Mouse (Mus musculus) forebrain, embryonic 13.5 days (tissue): ENCODE measurements around the gene Hnrnpul1. TPM values are rescaled to one million over a fixed set of nuclear protein-coding genes. Genes with fewer than 3 reads are reported as not detected.
A peak's percentile ranks its signal among the peaks of the same experiment; 100 is the strongest.

ENCODE experiments used
- ATAC-seq: fragments of 200-750 bp; cut with Nextera tagmentation; 2 replicates; pipeline ENCODE4 v1.8.0; 2017
- H3K27ac ChIP-seq: fragments of 300-500 bp; sonication (generic); 2 replicates; pipeline ENCODE4 v1.5.1; 2015; ENCODE audit warnings: inconsistent platforms, mild to moderate bottlenecking, moderate library complexity
- H3K27me3 ChIP-seq: fragments of 300-500 bp; sonication (generic); 2 replicates; pipeline ENCODE4 v1.6.1; 2015; ENCODE audit warnings: mild to moderate bottlenecking, inconsistent platforms
- H3K36me3 ChIP-seq: fragments of 300-500 bp; sonication (generic); 2 replicates; pipeline ENCODE4 v1.6.1; 2015; ENCODE audit warnings: mild to moderate bottlenecking, inconsistent platforms; ENCODE audit not compliant: poor library complexity, severe bottlenecking
- H3K4me1 ChIP-seq: fragments of 300-500 bp; sonication (generic); 2 replicates; pipeline ENCODE4 v1.6.1; 2015; ENCODE audit warnings: inconsistent platforms
- H3K4me2 ChIP-seq: fragments of 300-500 bp; sonication (generic); 2 replicates; pipeline ENCODE4 v1.6.1; 2015; ENCODE audit warnings: inconsistent platforms, mild to moderate bottlenecking, moderate library complexity
- H3K4me3 ChIP-seq: fragments of 300-500 bp; sonication (generic); 2 replicates; pipeline ENCODE4 v1.5.1; 2015; ENCODE audit warnings: mild to moderate bottlenecking, inconsistent platforms
- H3K9ac ChIP-seq: fragments of 300-500 bp; sonication (generic); 2 replicates; pipeline ENCODE4 v1.6.1; 2015; ENCODE audit warnings: mild to moderate bottlenecking, inconsistent platforms
- H3K9me3 ChIP-seq: fragments of 300-500 bp; sonication (generic); replicated peaks from 2 replicates; pipeline ENCODE4 v1.6.1; 2016; ENCODE audit warnings: inconsistent platforms
- WGBS: fragments of 180-500 bp; shearing (Covaris S2); methylation state at CpG from one replicate; pipeline ENCODE4 v1.1.7; 2015; 5-methylcytosine and 5-hydroxymethylcytosine counted together
- polyA plus RNA-seq: library from polyadenylated mRNA; unstranded; fragments of >200 nt; fragmentation: Nextera tagmentation; extraction: Ambion mirVana; gene quantifications from 2 replicates; pipeline ENCODE4 v1.2.1, GENCODE M21; 2015

Hnrnpul1 gene
- polyA plus RNA-seq, 1 experiment from 2014 or later: 65.0 TPM

- no peak overlapping the region for H3K27ac ChIP-seq
- peaks cover 52% of the 10 kb centered on the region for H3K4me1 ChIP-seq
- 85% methylated on average over 6 of the region's 6 CpGs for WGBS
- H3K27me3 ChIP-seq: peaks cover 51% of the 10 kb centered on the region
- peaks cover 14% of the 10 kb centered on the region for H3K36me3 ChIP-seq
- no peaks in the 10 kb centered on the region for H3K9me3 ChIP-seq
- ATAC-seq: no peak
- H3K9ac ChIP-seq: no peak overlapping the region
- no peak overlapping the region for H3K4me2 ChIP-seq
- no peak overlapping the region for H3K4me3 ChIP-seq
These were observed 69.9 kb downstream of the Hnrnpul1 start for GRCm38 (mm10) chr7:25684659-25685058.

- Histone ChIP-seq H3K4me1 (peaks cover 42% of the 10 kb centered on the region), H3K9me3 (no peaks in the 10 kb centered on the region), H3K4me2 (no peak overlapping the region), H3K4me3 (no peak overlapping the region), H3K36me3 (peaks cover 14% of the 10 kb centered on the region), H3K9ac (no peak overlapping the region), H3K27ac (no peak overlapping the region), H3K27me3 (peaks cover 47% of the 10 kb centered on the region)
- WGBS: 79% methylated on average over 7 of the region's 7 CpGs
- no peak for ATAC-seq
These were observed 70.9 kb downstream of the Hnrnpul1 start for GRCm38 (mm10) chr7:25683474-25684180.

- Histone ChIP-seq H3K27me3 (peaks cover 28% of the 10 kb centered on the region), H3K4me2 (peak overlapping the region; percentile 58), H3K4me3 (peak overlapping the region; percentile 53), H3K36me3 (peaks cover 14% of the 10 kb centered on the region), H3K27ac (peak overlapping the region; percentile 91; the same call in 1 of the 2 replicates), H3K4me1 (peaks cover 27% of the 10 kb centered on the region), H3K9me3 (no peaks in the 10 kb centered on the region), H3K9ac (no peak overlapping the region)
- ATAC-seq: no peak
- WGBS: 67% methylated on average over 15 of the region's 15 CpGs
These were observed 73.0 kb downstream of the Hnrnpul1 start for GRCm38 (mm10) chr7:25681341-25682231.

- peaks cover 10% of the 10 kb centered on the region; the same call in 1 of the 2 replicates for H3K36me3 ChIP-seq
- peak within 1 kb of the TSS; percentile 53 for H3K4me3 ChIP-seq
- peaks cover 21% of the 10 kb centered on the region for H3K27me3 ChIP-seq
- H3K4me2 ChIP-seq: peak within 1 kb of the TSS; percentile 58
- H3K27ac ChIP-seq: peak within 1 kb of the TSS; percentile 91
- H3K9ac ChIP-seq: peak within 1 kb of the TSS; percentile 69
- H3K4me1 ChIP-seq: peaks cover 32% of the 10 kb centered on the region
- peak; percentile 94 for ATAC-seq
- under 1% methylated on average over 46 of the region's 46 CpGs for WGBS
- H3K9me3 ChIP-seq: no peaks in the 10 kb centered on the region
These were observed 73.9 kb downstream of the Hnrnpul1 start, which contains the start of gene B9d2 for GRCm38 (mm10) chr7:25680514-25681258. B9d2 (plus strand) TSS chr7:25680780.

- Histone ChIP-seq H3K9me3 (no peaks in the 10 kb centered on the region), H3K36me3 (peaks cover 10% of the 10 kb centered on the region; the same call in 1 of the 2 replicates), H3K4me1 (peaks cover 39% of the 10 kb centered on the region), H3K27ac (0 out of 2 replicates have a peak overlapping the region, but pooled peaks have one; percentile 91), H3K4me3 (peak overlapping the region; percentile 53), H3K4me2 (peak overlapping the region; percentile 58), H3K9ac (peak overlapping the region; percentile 69; the same call in 1 of the 2 replicates), H3K27me3 (peaks cover 22% of the 10 kb centered on the region)
- 5% methylated on average over 6 of the region's 6 CpGs for WGBS
- no peak for ATAC-seq
These were observed 74.6 kb downstream of the Hnrnpul1 start for GRCm38 (mm10) chr7:25679971-25680370.

GRCm38 (mm10) chr7:25677013-25677412 lies 77.5 kb downstream of the Hnrnpul1 start:
- WGBS: 87% methylated on average over 7 of the region's 7 CpGs
- H3K4me3 ChIP-seq: no peak overlapping the region
- H3K36me3 ChIP-seq: no peaks in the 10 kb centered on the region
- H3K9ac ChIP-seq: no peak overlapping the region
- H3K27ac ChIP-seq: peak overlapping the region; percentile 89
- H3K9me3 ChIP-seq: no peaks in the 10 kb centered on the region
- H3K4me1 ChIP-seq: peaks cover 43% of the 10 kb centered on the region
- H3K4me2 ChIP-seq: no peak overlapping the region
- no peak for ATAC-seq
- peaks cover 38% of the 10 kb centered on the region for H3K27me3 ChIP-seq

- Histone ChIP-seq H3K9ac (no peak overlapping the region), H3K4me3 (no peak overlapping the region), H3K4me2 (peak overlapping the region; percentile 19; the same call in 1 of the 2 replicates), H3K27me3 (peaks cover 38% of the 10 kb centered on the region), H3K4me1 (peaks cover 35% of the 10 kb centered on the region), H3K9me3 (no peaks in the 10 kb centered on the region), H3K36me3 (no peaks in the 10 kb centered on the region), H3K27ac (peak overlapping the region; percentile 89)
- WGBS: 47% methylated on average over 15 of the region's 15 CpGs
- ATAC-seq: peak; percentile 81
These were observed 78.3 kb downstream of the Hnrnpul1 start for GRCm38 (mm10) chr7:25676085-25676781.

GRCm38 (mm10) chr7:25675405-25675804 lies 79.2 kb downstream of the Hnrnpul1 start:
- H3K4me1 ChIP-seq: peaks cover 32% of the 10 kb centered on the region
- H3K9ac ChIP-seq: no peak overlapping the region
- peaks cover 38% of the 10 kb centered on the region for H3K27me3 ChIP-seq
- H3K4me3 ChIP-seq: no peak overlapping the region
- 50% methylated on average over 6 of the region's 6 CpGs for WGBS
- H3K4me2 ChIP-seq: peak overlapping the region; percentile 57; the same call in 1 of the 2 replicates
- H3K9me3 ChIP-seq: no peaks in the 10 kb centered on the region
- no peak overlapping the region for H3K27ac ChIP-seq
- no peaks in the 10 kb centered on the region for H3K36me3 ChIP-seq
- ATAC-seq: no peak

GRCm38 (mm10) chr7:25674719-25675300 lies 79.7 kb downstream of the Hnrnpul1 start, which contains the start of gene Tmem91:
Tmem91 (minus strand) TSS chr7:25675166.
- Histone ChIP-seq H3K27ac (no peak within 1 kb of the TSS), H3K27me3 (peaks cover 38% of the 10 kb centered on the region), H3K9ac (peak within 1 kb of the TSS; percentile 54), H3K4me1 (peaks cover 26% of the 10 kb centered on the region), H3K4me3 (peak within 1 kb of the TSS; percentile 35), H3K4me2 (peak within 1 kb of the TSS; percentile 57), H3K36me3 (no peaks in the 10 kb centered on the region), H3K9me3 (no peaks in the 10 kb centered on the region)
- ATAC-seq: peak; percentile 13; the same call in 1 of the 2 replicates
- 2% methylated on average over 29 of the region's 29 CpGs for WGBS

GRCm38 (mm10) chr7:25674297-25674696 lies 80.3 kb downstream of the Hnrnpul1 start:
- Histone ChIP-seq H3K27ac (no peak overlapping the region), H3K9me3 (no peaks in the 10 kb centered on the region), H3K4me1 (peaks cover 26% of the 10 kb centered on the region), H3K4me3 (peak overlapping the region; percentile 35), H3K9ac (peak overlapping the region; percentile 54; the same call in 1 of the 2 replicates), H3K4me2 (peak overlapping the region; percentile 57), H3K36me3 (0 out of 2 replicates have a peak, but pooled peaks cover 3% of the 10 kb centered on the region), H3K27me3 (peaks cover 38% of the 10 kb centered on the region)
- WGBS: 23% methylated on average over 9 of the region's 9 CpGs
- no peak for ATAC-seq
